In the genomic region with DNA sequence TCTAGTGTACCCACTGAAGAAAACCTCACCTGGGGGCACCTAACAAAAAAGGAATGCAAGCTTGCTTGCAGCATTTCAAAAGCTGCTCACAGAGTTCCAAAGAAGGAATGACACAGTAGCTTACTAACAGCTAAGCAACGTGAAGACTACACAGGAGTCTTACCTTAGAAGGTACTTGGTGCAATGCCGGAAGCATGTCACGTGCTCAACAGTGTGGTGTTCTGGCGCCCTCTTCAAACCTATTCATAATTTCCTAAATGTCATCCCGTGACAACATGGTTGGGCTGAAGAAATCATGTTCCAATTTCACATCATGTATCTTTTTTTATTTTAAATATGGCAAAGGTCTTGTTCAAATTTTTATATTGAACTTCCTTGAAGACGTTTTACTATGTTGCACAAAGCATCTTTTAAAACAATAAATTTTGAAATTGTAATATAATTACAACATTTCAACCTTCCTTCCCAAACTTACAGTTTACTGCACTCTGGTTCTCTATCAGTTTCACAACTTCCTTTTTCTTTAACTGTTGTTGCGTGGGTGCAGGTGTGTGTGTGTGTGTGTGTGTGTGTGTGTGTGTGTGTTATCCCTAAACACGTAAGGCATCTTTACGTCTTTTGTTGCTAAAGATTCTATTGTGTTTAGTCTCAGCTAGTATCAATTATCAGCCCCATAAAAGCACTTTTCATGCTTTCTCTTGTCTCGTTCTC, we compare ENCODE assay signal across 19 mouse cellular contexts.
"Had no signal": no experiment of that assay in that cellular context is flagged by ENCODE, and none has a peak within 500 bp of the region (broad histone marks: within the 10 kb centered on the region; RNA-seq: fewer than 3 reads in every experiment).

No protein-coding gene starts in this region.

- H3K4me3 ChIP-seq: midbrain, embryonic 10.5 days; midbrain, embryonic 12.5 days; myocyte; neural tube, embryonic 13.5 days; neural tube, embryonic 15.5 days had no signal

- H3K4me1 ChIP-seq: midbrain, embryonic 10.5 days; midbrain, embryonic 12.5 days; neural tube, embryonic 13.5 days; neural tube, embryonic 15.5 days had no signal

- ATAC-seq: midbrain, embryonic 16.5 days had no signal

- H3K27ac ChIP-seq: midbrain, embryonic 10.5 days; midbrain, embryonic 12.5 days; neural tube, embryonic 13.5 days; neural tube, embryonic 15.5 days had no signal

- H3K36me3 ChIP-seq: midbrain, embryonic 10.5 days; midbrain, embryonic 12.5 days; neural tube, embryonic 13.5 days; neural tube, embryonic 15.5 days had no signal

- H3K9ac ChIP-seq: lung, embryonic 14.5 days; midbrain, embryonic 12.5 days; neural tube, embryonic 13.5 days; neural tube, embryonic 15.5 days had no signal

- DNase-seq: lung, adult 18-20 months; lung, embryonic 14.5 days; lung, postnatal 10 days; lung, postnatal 4 days; midbrain, embryonic 14.5 days; retina, postnatal 1 day; right cerebral cortex, adult 18-20 months; right cerebral cortex, postnatal 25 days; right cerebral cortex, postnatal 4 days; spleen, adult 18-20 months; thymus, adult 18-20 months; thymus, postnatal 25 days; thymus, postnatal 4 days had no signal

- H3K27me3 ChIP-seq: midbrain, embryonic 12.5 days; neural tube, embryonic 13.5 days; neural tube, embryonic 15.5 days had no signal

- H3K4me2 ChIP-seq: lung, embryonic 14.5 days; midbrain, embryonic 12.5 days; neural tube, embryonic 13.5 days; neural tube, embryonic 15.5 days had no signal

- H3K9me3 ChIP-seq: midbrain, embryonic 10.5 days; midbrain, embryonic 12.5 days; neural tube, embryonic 13.5 days; neural tube, embryonic 15.5 days had no signal
